Mouse (Mus musculus) bone marrow, adult 2 months (tissue): ENCODE results near the gene Lix1l. TPM values are rescaled to one million over a fixed set of nuclear protein-coding genes. Genes with fewer than 3 reads are reported as not detected.
A peak's percentile ranks its signal among the peaks of the same experiment; 100 is the strongest.

Experiments used
- H3K27ac ChIP-seq: fragments of 200-500 bp; 2 replicates; pipeline ENCODE4 v1.5.1; 2012; ENCODE audit warnings: low read depth, mild to moderate bottlenecking, control low read depth, inconsistent platforms, low read length; ENCODE audit not compliant: control insufficient read depth, poor library complexity, insufficient read depth
- H3K4me1 ChIP-seq: fragments of 200-500 bp; 2 replicates; pipeline ENCODE4 v1.6.1; 2011; ENCODE audit warnings: low read length; ENCODE audit not compliant: control insufficient read depth, insufficient read depth
- H3K4me3 ChIP-seq: fragments of 200-500 bp; replicated peaks from 2 replicates; pipeline ENCODE3; 2011; ENCODE audit warnings: mild to moderate bottlenecking, low read depth, low read length, control low read depth; ENCODE audit not compliant: control insufficient read depth
- CTCF ChIP-seq: fragments of 200-500 bp; IDR thresholded peaks from 2 replicates; pipeline ENCODE4 v1.5.1; 2011; ENCODE audit warnings: low read length, control low read depth; ENCODE audit not compliant: control insufficient read depth, insufficient read depth
- POLR2A ChIP-seq: fragments of 200-500 bp; IDR thresholded peaks from 2 replicates; pipeline ENCODE4 v1.6.1; 2011; ENCODE audit warnings: low read depth, mild to moderate bottlenecking, control low read depth, low read length, borderline replicate concordance; ENCODE audit not compliant: control insufficient read depth
- WGBS: fragments of 180-500 bp; shearing (Covaris S2); methylation state at CpG from one replicate; pipeline ENCODE4 v1.1.7; 2018; 5-methylcytosine and 5-hydroxymethylcytosine counted together
- polyA plus RNA-seq: library from polyadenylated mRNA; stranded (reverse); fragments of >200 nt; gene quantifications from 2 replicates; pipeline ENCODE4 v1.2.4, GENCODE M21; 2011; ENCODE audit warnings: low replicate concordance; ENCODE audit not compliant: missing spikeins, insufficient read depth, insufficient read length

Lix1l gene
- polyA plus RNA-seq, result 3.3 and 5.7 TPM in 2 replicates

- Histone ChIP-seq H3K27ac (peak within 1 kb of the TSS; percentile 37; the same call in 1 of the 2 replicates), H3K4me1 (peaks cover 1% of the 10 kb centered on the region; the same call in 1 of the 2 replicates), H3K4me3 (peak within 1 kb of the TSS; percentile 56)
- 0 out of 2 replicates have a peak, but pooled peaks have one; percentile 11 for TF ChIP-seq POLR2A
- no peak for TF ChIP-seq CTCF
- WGBS, result 2% methylated on average over 27 of the region's 27 CpGs
These were observed at the start of gene Lix1l for GRCm38 (mm10) chr3:96600639-96601250. TSS of gene Lix1l (plus strand) at chr3:96601149.

GRCm38 (mm10) chr3:96551203-96551602 is 49.7 kb upstream of the Lix1l start:
- 3% methylated on average over 8 of the region's 8 CpGs for WGBS
- H3K4me1 ChIP-seq, result no peaks in the 10 kb centered on the region; the same call in 1 of the 2 replicates
- no peak overlapping the region for H3K4me3 ChIP-seq
- no peak overlapping the region for H3K27ac ChIP-seq
- peak; percentile 22; the same call in 1 of the 2 replicates for TF ChIP-seq CTCF
- no peak for TF ChIP-seq POLR2A

- Histone ChIP-seq H3K4me1 (no peaks in the 10 kb centered on the region; the same call in 1 of the 2 replicates), H3K4me3 (no peak overlapping the region), H3K27ac (no peak overlapping the region)
- 23% methylated on average over 7 of the region's 7 CpGs for WGBS
- TF ChIP-seq POLR2A (no peak), CTCF (no peak)
These were observed 49.1 kb upstream of the Lix1l start for GRCm38 (mm10) chr3:96551890-96552289.

- Histone ChIP-seq H3K4me3 (no peak overlapping the region), H3K27ac (no peak overlapping the region), H3K4me1 (no peaks in the 10 kb centered on the region; the same call in 1 of the 2 replicates)
- 44% methylated on average over 6 of the region's 6 CpGs for WGBS
- no peak for TF ChIP-seq POLR2A
- no peak for TF ChIP-seq CTCF
These were observed 47.3 kb upstream of the Lix1l start for GRCm38 (mm10) chr3:96553601-96554000.

- Histone ChIP-seq H3K4me3 (no peak overlapping the region), H3K4me1 (no peaks in the 10 kb centered on the region; the same call in 1 of the 2 replicates), H3K27ac (no peak overlapping the region)
- no peak for TF ChIP-seq POLR2A
- TF ChIP-seq CTCF, result no peak
- 77% methylated on average over 6 of the region's 6 CpGs for WGBS
These were observed 46.7 kb upstream of the Lix1l start for GRCm38 (mm10) chr3:96554251-96554650.

GRCm38 (mm10) chr3:96555041-96555596 is 45.8 kb upstream of the Lix1l start:
- Histone ChIP-seq H3K27ac (0 out of 2 replicates have a peak overlapping the region, but pooled peaks have one; percentile 0), H3K4me1 (no peaks in the 10 kb centered on the region; the same call in 1 of the 2 replicates), H3K4me3 (no peak overlapping the region)
- TF ChIP-seq POLR2A (no peak), CTCF (no peak)
- WGBS, result 58% methylated on average over 12 of the region's 12 CpGs

GRCm38 (mm10) chr3:96555999-96556614 is 44.8 kb upstream of the Lix1l start:
- 38% methylated on average over 15 of the region's 15 CpGs for WGBS
- peak overlapping the region; percentile 25; the same call in 1 of the 2 replicates for H3K27ac ChIP-seq
- H3K4me1 ChIP-seq, result no peaks in the 10 kb centered on the region; the same call in 1 of the 2 replicates

More at GRCm38 (mm10) chr3:96555999-96556614, 44.8 kb upstream of the Lix1l start:
- H3K4me3 ChIP-seq, result no peak overlapping the region
- TF ChIP-seq POLR2A (no peak), CTCF (no peak)
